Mouse (Mus musculus): ENCODE results near the gene Scamp1.
"Not testable (repeated sequence)": the region's sequence is repeated elsewhere in the genome, so short reads cannot be mapped to it uniquely, and the experiment has no call there.

GRCm38 (mm10) chr13:94312812-94313211 is 27.2 kb upstream of the Scamp1 start:
- not testable (repeated sequence) for TF ChIP-seq GATA1 (IDR thresholded peaks at IDR 0.05; ENCODE audit: borderline replicate concordance, low read length); FLI1 (IDR thresholded peaks at IDR 0.05; ENCODE audit: low read length)
